Mouse (Mus musculus) lung, embryonic 15.5 days (tissue): ENCODE measurements around the gene Actn4. TPM values are rescaled to one million over a fixed set of nuclear protein-coding genes. Genes with fewer than 3 reads are reported as not detected.
A peak's percentile ranks its signal among the peaks of the same experiment; 100 is the strongest.
"Not testable (repeated sequence)": the region's sequence is repeated elsewhere in the genome, so short reads cannot be mapped to it uniquely, and the experiment has no call there.

Experiments used
- ATAC-seq: fragments of 200-750 bp; cut with Nextera tagmentation; 2 replicates; pipeline ENCODE4 v1.8.0; 2017; ENCODE audit warnings: moderate number of reproducible peaks, borderline replicate concordance; ENCODE audit not compliant: low FRiP score, low TSS enrichment; ENCODE audit errors: extremely low read depth
- H3K27ac ChIP-seq: fragments of 300-500 bp; sonication (generic); 2 replicates; pipeline ENCODE4 v1.5.1; 2015; ENCODE audit warnings: moderate library complexity, mild to moderate bottlenecking, inconsistent platforms
- H3K27me3 ChIP-seq: fragments of 300-500 bp; sonication (generic); 2 replicates; pipeline ENCODE4 v1.6.1; 2015; ENCODE audit warnings: inconsistent platforms
- H3K36me3 ChIP-seq: fragments of 300-500 bp; sonication (generic); 2 replicates; pipeline ENCODE4 v1.6.1; 2015; ENCODE audit warnings: inconsistent platforms
- H3K4me1 ChIP-seq: fragments of 300-500 bp; sonication (generic); 2 replicates; pipeline ENCODE4 v1.6.1; 2015; ENCODE audit warnings: inconsistent platforms
- H3K4me2 ChIP-seq: fragments of 300-500 bp; sonication (generic); 2 replicates; pipeline ENCODE4 v1.6.1; 2015; ENCODE audit warnings: inconsistent platforms, mild to moderate bottlenecking, moderate library complexity
- H3K4me3 ChIP-seq: fragments of 300-500 bp; sonication (generic); 2 replicates; pipeline ENCODE4 v1.5.1; 2015; ENCODE audit warnings: mild to moderate bottlenecking, inconsistent platforms
- H3K9ac ChIP-seq: fragments of 300-500 bp; sonication (generic); 2 replicates; pipeline ENCODE4 v1.6.1; 2015; ENCODE audit warnings: inconsistent platforms
- H3K9me3 ChIP-seq: fragments of 300-500 bp; sonication (generic); 2 replicates; pipeline ENCODE4 v1.6.1; 2016; ENCODE audit warnings: inconsistent platforms
- WGBS: fragments of 180-500 bp; shearing (Covaris S2); methylation state at CpG from one replicate; pipeline ENCODE4 v1.1.7; 2015; 5-methylcytosine and 5-hydroxymethylcytosine counted together
- polyA plus RNA-seq: library from polyadenylated mRNA; unstranded; fragments of >200 nt; fragmentation: Nextera tagmentation; extraction: Ambion mirVana; gene quantifications from 2 replicates; pipeline ENCODE4 v1.2.1, GENCODE M21; 2015

Gene Actn4
- polyA plus RNA-seq, 1 experiment from 2014 or later, result 302 TPM

DNA sequence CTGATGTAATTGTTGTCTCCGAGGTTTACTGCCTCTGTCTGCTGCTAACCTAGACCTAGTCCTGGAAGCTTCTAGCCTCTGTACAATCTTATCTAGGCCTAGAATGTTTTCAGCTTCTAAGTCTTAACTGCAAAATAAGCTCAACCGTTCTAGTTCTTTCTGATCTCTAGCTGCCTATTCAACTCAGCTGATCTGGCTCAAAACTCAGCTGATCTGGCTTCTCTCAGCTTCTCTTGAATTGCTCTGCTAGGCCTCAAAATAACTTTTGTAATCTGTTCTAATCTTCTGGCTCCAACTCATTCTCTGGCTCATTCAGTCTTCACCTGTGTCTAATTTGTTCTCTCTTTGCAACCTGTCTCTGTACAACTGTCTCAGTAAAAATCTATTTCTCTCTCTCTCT is 87.6 kb downstream of the Actn4 start:
- Histone ChIP-seq H3K4me1 (no peaks in the 10 kb centered on the region), H3K9me3 (no peaks in the 10 kb centered on the region), H3K27ac (no peak overlapping the region), H3K4me3 (no peak overlapping the region), H3K27me3 (no peaks in the 10 kb centered on the region), H3K4me2 (no peak overlapping the region), H3K9ac (no peak overlapping the region), H3K36me3 (no peaks in the 10 kb centered on the region)
- WGBS, result 79% methylated on average over 2 of the region's 2 CpGs
- no peak for ATAC-seq

GRCm38 (mm10) chr7:28870901-28871664 is 91.1 kb downstream of the Actn4 start:
- no peak overlapping the region for H3K9ac ChIP-seq
- peaks cover 6% of the 10 kb centered on the region; the same call in 1 of the 2 replicates for H3K4me1 ChIP-seq
- H3K27me3 ChIP-seq, result no peaks in the 10 kb centered on the region
- H3K36me3 ChIP-seq, result no peaks in the 10 kb centered on the region
- no peak overlapping the region for H3K4me3 ChIP-seq
- no peaks in the 10 kb centered on the region for H3K9me3 ChIP-seq
- WGBS, result 81% methylated on average over 24 of the region's 24 CpGs
- H3K27ac ChIP-seq, result no peak overlapping the region
- H3K4me2 ChIP-seq, result no peak overlapping the region
- ATAC-seq, result no peak

GRCm38 (mm10) chr7:28867508-28868340 is 94.4 kb downstream of the Actn4 start:
- H3K9ac ChIP-seq, H3K4me3 ChIP-seq, H3K27ac ChIP-seq, H3K36me3 ChIP-seq, H3K27me3 ChIP-seq, H3K9me3 ChIP-seq, ATAC-seq: not testable (repeated sequence)
- WGBS, result 25% methylated on average over 23 of the region's 23 CpGs
- Histone ChIP-seq H3K4me1 (peaks cover 25% of the 10 kb centered on the region), H3K4me2 (peak overlapping the region; percentile 45)

GRCm38 (mm10) chr7:28866769-28867507 is 95.2 kb downstream of the Actn4 start:
- ATAC-seq, result no peak
- H3K4me1 ChIP-seq, result peaks cover 25% of the 10 kb centered on the region
- WGBS, result 90% methylated on average over 28 of the region's 28 CpGs
- H3K9ac ChIP-seq, result no peak overlapping the region
- H3K27ac ChIP-seq, result no peak overlapping the region
- no peaks in the 10 kb centered on the region for H3K27me3 ChIP-seq
- no peaks in the 10 kb centered on the region for H3K9me3 ChIP-seq
- peak overlapping the region; percentile 45 for H3K4me2 ChIP-seq
- no peaks in the 10 kb centered on the region for H3K36me3 ChIP-seq
- no peak overlapping the region for H3K4me3 ChIP-seq

GRCm38 (mm10) chr7:28865481-28866300 is 96.4 kb downstream of the Actn4 start:
- no peaks in the 10 kb centered on the region for H3K27me3 ChIP-seq
- H3K4me1 ChIP-seq, result peaks cover 25% of the 10 kb centered on the region
- 33% methylated on average over 33 of the region's 33 CpGs for WGBS
- ATAC-seq, result peak; percentile 68; the same call in 1 of the 2 replicates
- peak overlapping the region; percentile 29; the same call in 1 of the 2 replicates for H3K9ac ChIP-seq
- peak overlapping the region; percentile 15; the same call in 1 of the 2 replicates for H3K4me3 ChIP-seq
- H3K9me3 ChIP-seq, result no peaks in the 10 kb centered on the region
- H3K4me2 ChIP-seq, result peak overlapping the region; percentile 58
- H3K36me3 ChIP-seq, result no peaks in the 10 kb centered on the region
- no peak overlapping the region for H3K27ac ChIP-seq

GRCm38 (mm10) chr7:28864288-28864750 is 97.8 kb downstream of the Actn4 start:
- no peak overlapping the region for H3K9ac ChIP-seq
- H3K4me2 ChIP-seq, result peak overlapping the region; percentile 22
- WGBS, result 42% methylated on average over 9 of the region's 9 CpGs

GRCm38 (mm10) chr7:28863540-28863939 is 98.6 kb downstream of the Actn4 start, which contains the start of gene Lgals7:
Lgals7 (plus strand) TSS chr7:28863853.
- H3K27ac ChIP-seq, result no peak within 1 kb of the TSS

More at GRCm38 (mm10) chr7:28864288-28864750, 97.8 kb downstream of the Actn4 start:
- no peak for ATAC-seq
- no peaks in the 10 kb centered on the region for H3K36me3 ChIP-seq
- no peak overlapping the region for H3K27ac ChIP-seq
- H3K4me1 ChIP-seq, result peaks cover 25% of the 10 kb centered on the region
- H3K27me3 ChIP-seq, result no peaks in the 10 kb centered on the region
- no peak overlapping the region for H3K4me3 ChIP-seq
- no peaks in the 10 kb centered on the region for H3K9me3 ChIP-seq

DNA sequence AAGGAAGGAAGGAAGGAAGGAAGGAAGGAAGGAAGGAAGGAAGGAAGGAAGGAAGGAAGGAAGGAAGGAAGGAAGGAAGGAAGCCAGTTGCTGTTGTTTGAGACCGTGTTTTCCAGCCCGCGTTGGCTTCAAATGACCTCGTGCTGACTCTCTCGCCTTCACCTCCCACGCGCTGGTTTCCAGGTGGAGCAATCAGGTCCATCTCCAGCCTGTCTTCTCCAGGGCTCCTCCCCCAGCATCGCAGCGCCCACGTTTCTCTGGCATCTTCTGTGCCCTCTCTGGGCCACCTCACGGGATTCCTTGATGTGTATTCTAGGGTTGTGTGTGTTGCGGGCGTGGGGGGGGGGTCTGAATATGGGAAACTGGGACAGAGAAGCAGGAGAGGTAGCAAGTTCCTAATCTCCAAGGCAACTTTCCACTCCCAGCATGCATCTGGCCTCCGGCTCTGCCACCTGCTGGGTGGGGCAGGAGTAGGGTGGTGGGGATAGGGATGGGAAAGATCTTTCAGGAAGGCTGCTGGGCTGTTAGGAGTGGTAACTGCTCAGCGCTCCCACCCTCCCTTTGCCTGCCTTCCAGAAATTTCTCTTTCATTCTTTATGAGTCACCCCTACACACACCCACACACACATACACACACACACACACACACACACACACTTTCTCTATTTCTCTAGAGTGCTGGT is 99.2 kb downstream of the Actn4 start:
- Histone ChIP-seq H3K27ac (no peak overlapping the region), H3K4me2 (no peak overlapping the region)
- 69% methylated on average over 15 of the region's 15 CpGs for WGBS

More at GRCm38 (mm10) chr7:28863540-28863939, 98.6 kb downstream of the Actn4 start, which contains the start of gene Lgals7:
- peak within 1 kb of the TSS; percentile 22 for H3K4me2 ChIP-seq
- H3K9ac ChIP-seq, result no peak within 1 kb of the TSS
- H3K27me3 ChIP-seq, result no peaks in the 10 kb centered on the region
- ATAC-seq, result no peak
- H3K9me3 ChIP-seq, result no peaks in the 10 kb centered on the region
- WGBS, result 62% methylated on average over 6 of the region's 6 CpGs
- H3K4me1 ChIP-seq, result peaks cover 25% of the 10 kb centered on the region
- no peaks in the 10 kb centered on the region for H3K36me3 ChIP-seq
- no peak within 1 kb of the TSS for H3K4me3 ChIP-seq

GRCm38 (mm10) chr7:28860898-28861297 is 101.2 kb downstream of the Actn4 start:
- H3K36me3 ChIP-seq, result no peaks in the 10 kb centered on the region
- H3K9ac ChIP-seq, result no peak overlapping the region
- no peak overlapping the region for H3K4me3 ChIP-seq
- no peak overlapping the region for H3K4me2 ChIP-seq
- no peak overlapping the region for H3K27ac ChIP-seq
- no peaks in the 10 kb centered on the region for H3K9me3 ChIP-seq
- H3K27me3 ChIP-seq, result no peaks in the 10 kb centered on the region
- WGBS, result 85% methylated on average over 6 of the region's 6 CpGs
- peaks cover 17% of the 10 kb centered on the region for H3K4me1 ChIP-seq
- no peak for ATAC-seq

More for the DNA sequence above, 99.2 kb downstream of the Actn4 start:
- H3K9ac ChIP-seq, result no peak overlapping the region
- no peaks in the 10 kb centered on the region for H3K36me3 ChIP-seq
- no peak overlapping the region for H3K4me3 ChIP-seq
- no peaks in the 10 kb centered on the region for H3K27me3 ChIP-seq
- no peaks in the 10 kb centered on the region for H3K9me3 ChIP-seq
- peaks cover 25% of the 10 kb centered on the region for H3K4me1 ChIP-seq
- no peak for ATAC-seq

GRCm38 (mm10) chr7:28859953-28860352 is 102.2 kb downstream of the Actn4 start:
- Histone ChIP-seq H3K4me3 (no peak overlapping the region), H3K27ac (no peak overlapping the region), H3K4me2 (no peak overlapping the region), H3K36me3 (no peaks in the 10 kb centered on the region), H3K9ac (no peak overlapping the region), H3K9me3 (no peaks in the 10 kb centered on the region), H3K4me1 (peaks cover 11% of the 10 kb centered on the region), H3K27me3 (no peaks in the 10 kb centered on the region)
- ATAC-seq, result no peak
- WGBS, result 84% methylated on average over 2 of the region's 2 CpGs
